Comparison of ENCODE assay signal across 12 mouse cellular contexts in genomic region chr16:33260825-33261224, GRCm38 (mm10). TPM values are rescaled to one million over a fixed set of nuclear protein-coding genes. Genes with fewer than 3 reads are reported as not detected.
DNase-seq lines count a peak whose midpoint lies in the region; ATAC-seq and TF ChIP-seq lines count a peak whose summit lies in the region.
"Had no signal": no experiment of that assay in that cellular context is flagged by ENCODE, and none has a peak within 500 bp of the region (broad histone marks: within the 10 kb centered on the region; RNA-seq: fewer than 3 reads in every experiment).

No protein-coding gene starts in this region.

- intact Hi-C loops in heart, postnatal 25 days (cut with DNase I) = no loop called here

- no peak for ATAC-seq in heart, embryonic 14.5 days (ENCODE audit: insufficient number of reproducible peaks, insufficient read depth, low FRiP score, low read depth)
- ATAC-seq in intestine, embryonic 16.5 days = no peak

- peaks cover 11 to 34% of the 10 kb centered on the region in 2 experiments for H3K4me1 ChIP-seq in heart, embryonic 14.5 days (ENCODE audit: control insufficient read depth in 2 of 2, insufficient read depth in 2 of 2, low read length in 2 of 2)
- H3K4me1 ChIP-seq in spleen, adult 2 months (ENCODE audit: control insufficient read depth, insufficient read depth, insufficient read length) = peaks cover 13% of the 10 kb centered on the region; the same call in 1 of the 2 replicates
- H3K4me1 ChIP-seq in intestine, embryonic 16.5 days (ENCODE audit: control insufficient read depth, insufficient read depth, low read length) = peaks cover 22% of the 10 kb centered on the region

- H3K27me3 ChIP-seq in heart, embryonic 14.5 days (ENCODE audit: control insufficient read depth, insufficient read depth, low read length) = no peaks in the 10 kb centered on the region
- no peaks in the 10 kb centered on the region for H3K27me3 ChIP-seq in spleen, adult 2 months (ENCODE audit: control insufficient read depth, insufficient read depth, low read length)
- no peaks in the 10 kb centered on the region for H3K27me3 ChIP-seq in intestine, embryonic 16.5 days (replicated peaks; ENCODE audit: control insufficient read depth, insufficient read depth, low read length)
- H3K27me3 ChIP-seq: limb, embryonic 15.5 days had no signal

- no peak for TF ChIP-seq CTCF in spleen, adult 2 months (IDR thresholded peaks at IDR 0.05; ENCODE audit: extremely low read depth, insufficient read depth, insufficient read length, insufficient replicate concordance)
- no peak for TF ChIP-seq CTCF in layer of hippocampus, adult 2 months (conservative IDR thresholded peaks at IDR 0.05)

- no peak overlapping the region for H3K9ac ChIP-seq in heart, embryonic 14.5 days (ENCODE audit: low read length)
- no peak overlapping the region for H3K9ac ChIP-seq in intestine, embryonic 16.5 days (ENCODE audit: low read depth, low read length)
- H3K9ac ChIP-seq: limb, embryonic 15.5 days had no signal

- H3K27ac ChIP-seq in heart, embryonic 14.5 days (replicated peaks in 1 of 2; ENCODE audit: control insufficient read depth in 1 of 2, insufficient read depth in 1 of 2, low read depth in 2 of 2, low read length in 2 of 2) = peak overlapping the region; percentile 39 to 55
- peak overlapping the region; percentile 5; the same call in 1 of the 2 replicates for H3K27ac ChIP-seq in spleen, adult 2 months (ENCODE audit: insufficient read depth, low read length)
- H3K27ac ChIP-seq in intestine, embryonic 16.5 days (ENCODE audit: low read length) = peak overlapping the region; percentile 37
- H3K27ac ChIP-seq in layer of hippocampus, adult 2 months = no peak overlapping the region
- H3K27ac ChIP-seq: limb, embryonic 15.5 days had no signal

- no peak for DNase-seq in heart, postnatal 25 days (ENCODE audit: low spot score)
- no peak for DNase-seq in spleen, adult 2 months (ENCODE audit: low read depth in 1 of 2, low spot score in 2 of 2)
- DNase-seq in spleen, postnatal 4 days (ENCODE audit: low spot score in 2 of 2) = no peak
- DNase-seq in layer of hippocampus, adult 2 months (ENCODE audit: low spot score in 2 of 2) = no peak
- DNase-seq in urinary bladder, postnatal 25 days (ENCODE audit: low spot score) = no peak
- DNase-seq: adrenal gland, postnatal 25 days; kidney, adult 11 months; right cerebral cortex, postnatal 4 days had no signal

- WGBS in heart, embryonic 14.5 days = 30% methylated on average over 8 of the region's 8 CpGs
- 42% methylated on average over 8 of the region's 8 CpGs for WGBS in spleen, adult 2 months
- whole genome bisulfite sequencing in intestine, embryonic 16.5 days = 66% methylated on average over 8 of the region's 8 CpGs

- TF ChIP-seq POLR2A in spleen, adult 2 months (IDR thresholded peaks at IDR 0.05; ENCODE audit: low read depth, low read length) = no peak

- peaks cover 21% of the 10 kb centered on the region for H3K36me3 ChIP-seq in heart, embryonic 14.5 days (ENCODE audit: control insufficient read depth, insufficient read depth, low read length)
- H3K36me3 ChIP-seq in spleen, adult 2 months (ENCODE audit: control insufficient read depth, insufficient read depth, low read length) = peaks cover 8% of the 10 kb centered on the region; the same call in 1 of the 2 replicates
- H3K36me3 ChIP-seq in intestine, embryonic 16.5 days (ENCODE audit: control insufficient read depth, insufficient read depth, low read length) = no peaks in the 10 kb centered on the region; the same call in 1 of the 2 replicates

- H3K9me3 ChIP-seq in heart, embryonic 14.5 days (ENCODE audit: control insufficient read depth, low read length) = no peaks in the 10 kb centered on the region
- no peaks in the 10 kb centered on the region for H3K9me3 ChIP-seq in intestine, embryonic 16.5 days (ENCODE audit: control insufficient read depth, low read length)
- H3K9me3 ChIP-seq: limb, embryonic 15.5 days had no signal

- peak overlapping the region; percentile 4 for H3K4me2 ChIP-seq in heart, embryonic 14.5 days (ENCODE audit: low read length)
- H3K4me2 ChIP-seq in intestine, embryonic 16.5 days (ENCODE audit: low read depth, low read length) = no peak overlapping the region
- H3K4me2 ChIP-seq: limb, embryonic 15.5 days had no signal

- H3K4me3 ChIP-seq in heart, embryonic 14.5 days (ENCODE audit: control insufficient read depth in 1 of 2, insufficient read depth in 1 of 2, low read depth in 1 of 2, low read length in 2 of 2) = no peak overlapping the region
- H3K4me3 ChIP-seq in spleen, adult 2 months (ENCODE audit: extremely low read depth, insufficient read depth, insufficient read length) = no peak overlapping the region
- no peak overlapping the region for H3K4me3 ChIP-seq in intestine, embryonic 16.5 days (ENCODE audit: low read length)
- H3K4me3 ChIP-seq in layer of hippocampus, adult 2 months = no peak overlapping the region
- H3K4me3 ChIP-seq: erythroblast, embryonic 14.5 days; limb, embryonic 15.5 days had no signal

RNA-seq across cellular contexts. Expression of gene Snx4, which starts 9.6 kb away (rescaled TPM):
- 82.3 TPM in 2 replicates for polyA plus RNA-seq in heart, embryonic 14.5 days (2014; fragmentation: Nextera tagmentation; extraction: Ambion mirVana)
- 10 to 100 TPM; 24.0 to 25.6 TPM for total RNA-seq in heart, postnatal 25 days (2021)
- polyA plus RNA-seq in spleen, adult 2 months (2012; rRNA removed) = 7.2 and 7.9 TPM in 2 replicates
- 89.3 and 95.9 TPM in 2 replicates for polyA plus RNA-seq in intestine, embryonic 16.5 days (2015; fragmentation: Nextera tagmentation; extraction: Ambion mirVana)
- 10 to 100 TPM; 29.8 to 32.8 TPM for total RNA-seq in layer of hippocampus, adult 2 months (2021)
